Mouse (Mus musculus): ENCODE measurements at regions not wholly inside any gene's neighbourhood (a gene's known extent, or its start where the extent isn't known, plus 50 kb on each side); places are given as distances from the start of the nearest gene placed in this dataset.
"Not testable (repeated sequence)": the region's sequence is repeated elsewhere in the genome, so short reads cannot be mapped to it uniquely, and the experiment has no call there.

GRCm38 (mm10) chr14:71055480-71055879 is 455.8 kb upstream of the Fam160b2 start:
- H3K36me3 ChIP-seq (ENCODE audit: control insufficient read depth, insufficient read depth, low read length): no peaks in the 10 kb centered on the region
- H3K4me3 ChIP-seq (ENCODE audit: low read depth, low read length): no peak overlapping the region
- H3K9ac ChIP-seq (ENCODE audit: low read length): no peak overlapping the region
- 88% methylated on average over 2 of the region's 2 CpGs for WGBS
- no peak overlapping the region for H3K4me2 ChIP-seq
- H3K27me3 ChIP-seq (ENCODE audit: control insufficient read depth, insufficient read depth, low read length): no peaks in the 10 kb centered on the region
- DNase-seq (ENCODE audit: low spot score, missing footprints) (no peak), ATAC-seq (ENCODE audit: low FRiP score) (no peak)
- no peak overlapping the region for H3K27ac ChIP-seq (ENCODE audit: low read depth, low read length)
- H3K9me3 ChIP-seq (ENCODE audit: control insufficient read depth, low read length): no peaks in the 10 kb centered on the region
- H3K4me1 ChIP-seq (ENCODE audit: control insufficient read depth, insufficient read depth, low read length): no peaks in the 10 kb centered on the region

- ATAC-seq (ENCODE audit: low FRiP score): 0 out of 2 replicates have a peak, but pooled peaks have one; percentile 59
Observed at GRCm38 (mm10) chr14:71053788-71054641, 454.4 kb upstream of the Fam160b2 start.

GRCm38 (mm10) chr14:71047096-71047495 is 447.5 kb upstream of the Fam160b2 start:
- no peaks in the 10 kb centered on the region for H3K4me1 ChIP-seq (ENCODE audit: control insufficient read depth, insufficient read depth, low read length)
- DNase-seq (ENCODE audit: low spot score, missing footprints) (no peak), ATAC-seq (ENCODE audit: low FRiP score) (no peak)
- no peak overlapping the region for H3K4me3 ChIP-seq (ENCODE audit: low read depth, low read length)
- no peaks in the 10 kb centered on the region for H3K36me3 ChIP-seq (ENCODE audit: control insufficient read depth, insufficient read depth, low read length)
- H3K9me3 ChIP-seq (ENCODE audit: control insufficient read depth, low read length): no peaks in the 10 kb centered on the region
- no peak overlapping the region for H3K9ac ChIP-seq (ENCODE audit: low read length)
- H3K4me2 ChIP-seq: no peak overlapping the region
- H3K27ac ChIP-seq (ENCODE audit: low read depth, low read length): no peak overlapping the region
- no peaks in the 10 kb centered on the region for H3K27me3 ChIP-seq (ENCODE audit: control insufficient read depth, insufficient read depth, low read length)
- WGBS: 16% methylated on average over 3 of the region's 3 CpGs

More at GRCm38 (mm10) chr14:71053788-71054641, 454.4 kb upstream of the Fam160b2 start:
- H3K4me3 ChIP-seq (ENCODE audit: low read depth, low read length): no peak overlapping the region
- H3K4me1 ChIP-seq (ENCODE audit: control insufficient read depth, insufficient read depth, low read length): no peaks in the 10 kb centered on the region
- WGBS: 72% methylated on average over 9 of the region's 9 CpGs
- no peak overlapping the region for H3K4me2 ChIP-seq
- no peak for DNase-seq (ENCODE audit: low spot score, missing footprints)
- no peak overlapping the region for H3K27ac ChIP-seq (ENCODE audit: low read depth, low read length)
- no peaks in the 10 kb centered on the region for H3K27me3 ChIP-seq (ENCODE audit: control insufficient read depth, insufficient read depth, low read length)
- no peaks in the 10 kb centered on the region for H3K9me3 ChIP-seq (ENCODE audit: control insufficient read depth, low read length)
- no peaks in the 10 kb centered on the region for H3K36me3 ChIP-seq (ENCODE audit: control insufficient read depth, insufficient read depth, low read length)
- H3K9ac ChIP-seq (ENCODE audit: low read length): no peak overlapping the region

GRCm38 (mm10) chr14:71043879-71044770 is 444.5 kb upstream of the Fam160b2 start:
- not testable (repeated sequence) for H3K4me1 ChIP-seq (ENCODE audit: control insufficient read depth, insufficient read depth, low read length); H3K36me3 ChIP-seq (ENCODE audit: control insufficient read depth, insufficient read depth, low read length); H3K4me2 ChIP-seq; H3K9ac ChIP-seq (ENCODE audit: low read length); H3K4me3 ChIP-seq (ENCODE audit: low read depth, low read length); ATAC-seq (ENCODE audit: low FRiP score); DNase-seq (ENCODE audit: low spot score, missing footprints); H3K9me3 ChIP-seq (ENCODE audit: control insufficient read depth, low read length); H3K27ac ChIP-seq (ENCODE audit: low read depth, low read length); H3K27me3 ChIP-seq (ENCODE audit: control insufficient read depth, insufficient read depth, low read length)
- WGBS: 56% methylated on average over 11 of the region's 13 CpGs

- WGBS: 76% methylated on average over 7 of the region's 7 CpGs
- H3K36me3 ChIP-seq (ENCODE audit: control insufficient read depth, insufficient read depth, low read length): no peaks in the 10 kb centered on the region
- H3K9me3 ChIP-seq (ENCODE audit: control insufficient read depth, low read length): no peaks in the 10 kb centered on the region
- no peaks in the 10 kb centered on the region for H3K27me3 ChIP-seq (ENCODE audit: control insufficient read depth, insufficient read depth, low read length)
- ATAC-seq (ENCODE audit: low FRiP score) (no peak), DNase-seq (ENCODE audit: low spot score, missing footprints) (no peak)
- H3K27ac ChIP-seq (ENCODE audit: low read depth, low read length): no peak overlapping the region
- no peak overlapping the region for H3K9ac ChIP-seq (ENCODE audit: low read length)
- H3K4me3 ChIP-seq (ENCODE audit: low read depth, low read length): no peak overlapping the region
- no peaks in the 10 kb centered on the region for H3K4me1 ChIP-seq (ENCODE audit: control insufficient read depth, insufficient read depth, low read length)
- H3K4me2 ChIP-seq: no peak overlapping the region
Observed at GRCm38 (mm10) chr14:71036620-71037019, 437.0 kb upstream of the Fam160b2 start.

- H3K4me1 ChIP-seq (ENCODE audit: control insufficient read depth, insufficient read depth, low read length): no peaks in the 10 kb centered on the region
- H3K27me3 ChIP-seq (ENCODE audit: control insufficient read depth, insufficient read depth, low read length): no peaks in the 10 kb centered on the region
- ATAC-seq (ENCODE audit: low FRiP score) (no peak), DNase-seq (ENCODE audit: low spot score, missing footprints) (no peak)
- WGBS: 74% methylated on average over 2 of the region's 2 CpGs
- H3K36me3 ChIP-seq (ENCODE audit: control insufficient read depth, insufficient read depth, low read length): no peaks in the 10 kb centered on the region
- H3K4me3 ChIP-seq (ENCODE audit: low read depth, low read length): no peak overlapping the region
- H3K4me2 ChIP-seq: no peak overlapping the region
- H3K9me3 ChIP-seq (ENCODE audit: control insufficient read depth, low read length): no peaks in the 10 kb centered on the region
- no peak overlapping the region for H3K27ac ChIP-seq (ENCODE audit: low read depth, low read length)
- no peak overlapping the region for H3K9ac ChIP-seq (ENCODE audit: low read length)
Observed at GRCm38 (mm10) chr14:71033586-71033985, 434.0 kb upstream of the Fam160b2 start.

- Histone ChIP-seq H3K36me3 (ENCODE audit: control insufficient read depth, insufficient read depth, low read length) (no peaks in the 10 kb centered on the region), H3K4me1 (ENCODE audit: control insufficient read depth, insufficient read depth, low read length) (no peaks in the 10 kb centered on the region), H3K27me3 (ENCODE audit: control insufficient read depth, insufficient read depth, low read length) (no peaks in the 10 kb centered on the region), H3K27ac (ENCODE audit: low read depth, low read length) (no peak overlapping the region), H3K4me3 (ENCODE audit: low read depth, low read length) (no peak overlapping the region), H3K9me3 (ENCODE audit: control insufficient read depth, low read length) (no peaks in the 10 kb centered on the region), H3K9ac (ENCODE audit: low read length) (no peak overlapping the region), H3K4me2 (no peak overlapping the region)
- ATAC-seq (ENCODE audit: low FRiP score) (peak; percentile 30; the same call in 1 of the 2 replicates), DNase-seq (ENCODE audit: low spot score, missing footprints) (no peak)
- WGBS: 70% methylated on average over 9 of the region's 9 CpGs
Observed at GRCm38 (mm10) chr14:71030164-71030880, 430.7 kb upstream of the Fam160b2 start.
